Mouse (Mus musculus): ENCODE data around the gene Zfp341. TPM values are rescaled to one million over a fixed set of nuclear protein-coding genes. Genes with fewer than 3 reads are reported as not detected.

The Zfp341 gene
- polyA plus RNA-seq, 1 experiment, result 6.1 TPM

- no peak overlapping the region for H3K4me3 ChIP-seq (ENCODE audit: extremely low read depth, insufficient read depth, insufficient read length)
- no peaks in the 10 kb centered on the region for H3K27me3 ChIP-seq (ENCODE audit: control insufficient read depth, insufficient read depth, low read length)
- TF ChIP-seq POLR2A (IDR thresholded peaks at IDR 0.05; ENCODE audit: low read depth, low read length), result no peak
- no peak for TF ChIP-seq CTCF (IDR thresholded peaks at IDR 0.05; ENCODE audit: extremely low read depth, insufficient read depth, insufficient read length, insufficient replicate concordance)
- H3K4me1 ChIP-seq (ENCODE audit: control insufficient read depth, insufficient read depth, insufficient read length), result peaks cover 5% of the 10 kb centered on the region
- H3K36me3 ChIP-seq (ENCODE audit: control insufficient read depth, insufficient read depth, low read length), result no peaks in the 10 kb centered on the region
- H3K27ac ChIP-seq (ENCODE audit: insufficient read depth, low read length), result peak overlapping the region; percentile 16; the same call in 1 of the 2 replicates
- no peak for DNase-seq (ENCODE audit: low read depth in 1 of 2, low spot score in 2 of 2)
- 62% methylated on average over 19 of the region's 19 CpGs for WGBS
Measured at GRCm38 (mm10) chr2:154614841-154615576, 1.9 kb downstream of the Zfp341 start.

DNA sequence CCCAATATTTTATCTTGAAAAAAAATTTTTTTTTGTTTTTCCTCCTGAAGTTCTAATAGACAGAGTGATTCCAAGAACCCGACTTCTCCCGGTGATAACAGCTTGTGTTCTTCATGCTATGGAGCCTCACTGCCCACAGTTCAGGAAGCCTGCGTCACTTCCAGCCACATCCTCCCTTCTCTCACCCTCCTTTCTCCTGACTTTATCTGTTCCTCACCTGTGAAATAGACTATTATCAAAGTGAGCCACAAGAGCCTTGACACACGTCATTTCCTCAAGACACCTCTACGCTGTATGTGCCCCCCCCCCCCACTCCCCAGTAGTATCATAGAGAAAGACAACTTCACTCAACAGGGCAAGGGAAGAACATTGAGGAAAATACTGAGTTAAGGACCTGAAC lies 2.6 kb downstream of the Zfp341 start:
- peaks cover 5% of the 10 kb centered on the region for H3K4me1 ChIP-seq (ENCODE audit: control insufficient read depth, insufficient read depth, insufficient read length)
- peak in 1 of 2 experiments; percentile 19 for DNase-seq (ENCODE audit: low read depth in 1 of 2, low spot score in 2 of 2)
- no peaks in the 10 kb centered on the region for H3K27me3 ChIP-seq (ENCODE audit: control insufficient read depth, insufficient read depth, low read length)
- H3K36me3 ChIP-seq (ENCODE audit: control insufficient read depth, insufficient read depth, low read length), result no peaks in the 10 kb centered on the region
- 29% methylated on average over 5 of the region's 5 CpGs for WGBS
- peak overlapping the region; percentile 16; the same call in 1 of the 2 replicates for H3K27ac ChIP-seq (ENCODE audit: insufficient read depth, low read length)
- TF ChIP-seq POLR2A (IDR thresholded peaks at IDR 0.05; ENCODE audit: low read depth, low read length), result no peak
- TF ChIP-seq CTCF (IDR thresholded peaks at IDR 0.05; ENCODE audit: extremely low read depth, insufficient read depth, insufficient read length, insufficient replicate concordance), result no peak
- no peak overlapping the region for H3K4me3 ChIP-seq (ENCODE audit: extremely low read depth, insufficient read depth, insufficient read length)

- Histone ChIP-seq H3K36me3 (ENCODE audit: control insufficient read depth, insufficient read depth, low read length) (no peaks in the 10 kb centered on the region), H3K4me1 (ENCODE audit: control insufficient read depth, insufficient read depth, insufficient read length) (peaks cover 5% of the 10 kb centered on the region), H3K27me3 (ENCODE audit: control insufficient read depth, insufficient read depth, low read length) (no peaks in the 10 kb centered on the region), H3K27ac (ENCODE audit: insufficient read depth, low read length) (no peak overlapping the region; the same call in 1 of the 2 replicates), H3K4me3 (ENCODE audit: extremely low read depth, insufficient read depth, insufficient read length) (no peak overlapping the region)
- DNase-seq (ENCODE audit: low read depth in 1 of 2, low spot score in 2 of 2), result no peak
- 85% methylated on average over 3 of the region's 3 CpGs for WGBS
- TF ChIP-seq CTCF (IDR thresholded peaks at IDR 0.05; ENCODE audit: extremely low read depth, insufficient read depth, insufficient read length, insufficient replicate concordance), result no peak
- no peak for TF ChIP-seq POLR2A (IDR thresholded peaks at IDR 0.05; ENCODE audit: low read depth, low read length)
Measured at GRCm38 (mm10) chr2:154617061-154617460, 4.0 kb downstream of the Zfp341 start.

GRCm38 (mm10) chr2:154621684-154622083 lies 8.6 kb downstream of the Zfp341 start:
- H3K4me3 ChIP-seq (ENCODE audit: extremely low read depth, insufficient read depth, insufficient read length), result no peak overlapping the region
- H3K27me3 ChIP-seq (ENCODE audit: control insufficient read depth, insufficient read depth, low read length), result no peaks in the 10 kb centered on the region
- H3K27ac ChIP-seq (ENCODE audit: insufficient read depth, low read length), result no peak overlapping the region
- 84% methylated on average over 5 of the region's 5 CpGs for WGBS
- DNase-seq (ENCODE audit: low read depth in 1 of 2, low spot score in 2 of 2), result no peak
- TF ChIP-seq CTCF (IDR thresholded peaks at IDR 0.05; ENCODE audit: extremely low read depth, insufficient read depth, insufficient read length, insufficient replicate concordance), result no peak
- no peak for TF ChIP-seq POLR2A (IDR thresholded peaks at IDR 0.05; ENCODE audit: low read depth, low read length)
- H3K4me1 ChIP-seq (ENCODE audit: control insufficient read depth, insufficient read depth, insufficient read length), result no peaks in the 10 kb centered on the region
- peaks cover 2% of the 10 kb centered on the region; the same call in 1 of the 2 replicates for H3K36me3 ChIP-seq (ENCODE audit: control insufficient read depth, insufficient read depth, low read length)

DNA sequence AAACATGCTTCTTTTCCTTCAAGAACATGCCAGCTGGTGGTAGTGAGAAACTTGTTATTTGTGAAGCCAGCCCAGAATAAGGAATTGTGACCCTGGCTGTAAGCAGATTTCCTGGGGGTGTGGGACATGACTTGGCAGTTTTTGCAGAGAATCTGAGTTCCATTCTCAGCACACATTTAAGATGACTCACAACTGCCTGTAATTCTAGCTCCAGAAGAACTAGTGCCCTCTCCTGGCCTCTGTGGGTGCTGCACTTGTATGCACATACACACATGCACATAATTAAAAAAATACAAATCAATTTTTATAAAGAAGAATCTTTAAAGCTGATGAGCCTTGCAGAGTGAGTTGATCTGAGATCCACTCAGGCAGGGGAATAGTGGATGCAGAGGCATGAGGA lies 11.0 kb downstream of the Zfp341 start:
- no peak for TF ChIP-seq CTCF (IDR thresholded peaks at IDR 0.05; ENCODE audit: extremely low read depth, insufficient read depth, insufficient read length, insufficient replicate concordance)
- DNase-seq (ENCODE audit: low read depth in 1 of 2, low spot score in 2 of 2), result no peak
- Histone ChIP-seq H3K4me3 (ENCODE audit: extremely low read depth, insufficient read depth, insufficient read length) (no peak overlapping the region), H3K36me3 (ENCODE audit: control insufficient read depth, insufficient read depth, low read length) (peaks cover 5% of the 10 kb centered on the region), H3K4me1 (ENCODE audit: control insufficient read depth, insufficient read depth, insufficient read length) (no peaks in the 10 kb centered on the region), H3K27ac (ENCODE audit: insufficient read depth, low read length) (no peak overlapping the region), H3K27me3 (ENCODE audit: control insufficient read depth, insufficient read depth, low read length) (no peaks in the 10 kb centered on the region)

GRCm38 (mm10) chr2:154630531-154630930 lies 17.4 kb downstream of the Zfp341 start:
- DNase-seq (ENCODE audit: low read depth in 1 of 2, low spot score in 2 of 2), result no peak
- Histone ChIP-seq H3K36me3 (ENCODE audit: control insufficient read depth, insufficient read depth, low read length) (peaks cover 6% of the 10 kb centered on the region), H3K4me3 (ENCODE audit: extremely low read depth, insufficient read depth, insufficient read length) (no peak overlapping the region), H3K27ac (ENCODE audit: insufficient read depth, low read length) (no peak overlapping the region), H3K4me1 (ENCODE audit: control insufficient read depth, insufficient read depth, insufficient read length) (no peaks in the 10 kb centered on the region), H3K27me3 (ENCODE audit: control insufficient read depth, insufficient read depth, low read length) (no peaks in the 10 kb centered on the region)
- 91% methylated on average over 5 of the region's 5 CpGs for WGBS
- no peak for TF ChIP-seq POLR2A (IDR thresholded peaks at IDR 0.05; ENCODE audit: low read depth, low read length)
- no peak for TF ChIP-seq CTCF (IDR thresholded peaks at IDR 0.05; ENCODE audit: extremely low read depth, insufficient read depth, insufficient read length, insufficient replicate concordance)

DNA sequence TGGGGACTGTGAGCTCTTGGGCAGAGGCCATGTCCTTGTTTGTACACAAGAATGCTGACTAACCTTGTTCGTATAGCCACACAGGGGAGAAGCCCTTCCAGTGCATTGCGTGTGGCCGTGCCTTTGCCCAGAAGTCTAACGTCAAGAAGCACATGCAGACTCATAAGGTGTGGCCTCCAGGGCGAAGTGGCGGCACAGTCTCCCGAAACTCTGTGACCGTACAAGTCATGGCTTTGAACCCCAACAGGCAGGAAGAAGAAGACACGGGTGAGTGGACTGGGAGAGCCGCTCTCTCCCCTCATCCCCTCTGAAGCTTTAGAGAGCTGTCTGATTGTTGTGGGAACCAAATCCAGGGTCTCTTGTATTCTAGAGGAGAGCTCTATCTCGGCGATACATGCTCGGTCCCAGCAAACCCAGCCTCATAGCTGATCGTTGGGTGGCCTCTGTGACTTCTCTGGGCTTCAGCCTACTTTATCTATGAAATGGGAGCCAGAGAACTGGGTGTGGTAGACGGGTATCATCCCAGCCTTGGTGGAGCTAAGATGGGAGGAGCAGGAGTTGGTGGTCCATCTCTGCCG lies 19.2 kb downstream of the Zfp341 start:
- DNase-seq (ENCODE audit: low read depth in 1 of 2, low spot score in 2 of 2), result no peak
- Histone ChIP-seq H3K27ac (ENCODE audit: insufficient read depth, low read length) (peak overlapping the region; percentile 56; the same call in 1 of the 2 replicates), H3K36me3 (ENCODE audit: control insufficient read depth, insufficient read depth, low read length) (peaks cover 6% of the 10 kb centered on the region), H3K4me1 (ENCODE audit: control insufficient read depth, insufficient read depth, insufficient read length) (no peaks in the 10 kb centered on the region), H3K27me3 (ENCODE audit: control insufficient read depth, insufficient read depth, low read length) (no peaks in the 10 kb centered on the region), H3K4me3 (ENCODE audit: extremely low read depth, insufficient read depth, insufficient read length) (peak overlapping the region; percentile 30)
- WGBS, result 84% methylated on average over 16 of the region's 16 CpGs
- TF ChIP-seq POLR2A (IDR thresholded peaks at IDR 0.05; ENCODE audit: low read depth, low read length) (no peak), CTCF (IDR thresholded peaks at IDR 0.05; ENCODE audit: extremely low read depth, insufficient read depth, insufficient read length, insufficient replicate concordance) (no peak)
